Mouse (Mus musculus) hindbrain, embryonic 12.5 days (tissue): ENCODE results near the gene Gpn2. TPM values are rescaled to one million over a fixed set of nuclear protein-coding genes. Genes with fewer than 3 reads are reported as not detected.

Experiments used
- ATAC-seq: fragments of 200-750 bp; cut with Nextera tagmentation; 2 replicates; pipeline ENCODE4 v1.8.0; 2017; ENCODE audit warnings: moderate TSS enrichment; ENCODE audit not compliant: low FRiP score
- H3K27ac ChIP-seq: fragments of 300-500 bp; sonication (generic); 2 replicates; pipeline ENCODE4 v1.5.1; 2016; ENCODE audit warnings: mild to moderate bottlenecking
- H3K27me3 ChIP-seq: fragments of 300-500 bp; sonication (generic); 2 replicates; pipeline ENCODE4 v1.6.1; 2016; ENCODE audit warnings: mild to moderate bottlenecking
- H3K36me3 ChIP-seq: fragments of 300-500 bp; sonication (generic); 2 replicates; pipeline ENCODE4 v1.6.1; 2016; ENCODE audit warnings: mild to moderate bottlenecking
- H3K4me1 ChIP-seq: fragments of 300-500 bp; sonication (generic); 2 replicates; pipeline ENCODE4 v1.6.1; 2016
- H3K4me2 ChIP-seq: fragments of 300-500 bp; sonication (generic); replicated peaks from 2 replicates; pipeline ENCODE4 v1.6.1; 2016; ENCODE audit warnings: mild to moderate bottlenecking
- H3K4me3 ChIP-seq: fragments of 300-500 bp; sonication (generic); 2 replicates; pipeline ENCODE4 v1.5.1; 2016; ENCODE audit warnings: mild to moderate bottlenecking
- H3K9ac ChIP-seq: fragments of 300-500 bp; sonication (generic); 2 replicates; pipeline ENCODE4 v1.6.1; 2016; ENCODE audit warnings: mild to moderate bottlenecking, moderate library complexity
- H3K9me3 ChIP-seq: fragments of 300-500 bp; sonication (generic); replicated peaks from 2 replicates; pipeline ENCODE4 v1.6.1; 2016; ENCODE audit warnings: mild to moderate bottlenecking
- WGBS: fragments of 180-500 bp; shearing (Covaris S2); methylation state at CpG from one replicate; pipeline ENCODE4 v1.1.7; 2016; 5-methylcytosine and 5-hydroxymethylcytosine counted together
- polyA plus RNA-seq: library from polyadenylated mRNA; unstranded; fragments of >200 nt; fragmentation: Nextera tagmentation; extraction: Ambion mirVana; gene quantifications from 2 replicates; pipeline ENCODE4 v1.2.1, GENCODE M21; 2016

Gpn2 gene
- polyA plus RNA-seq, 1 experiment from 2014 or later, result 22.2 TPM

- no peak overlapping the region for H3K9ac ChIP-seq
- H3K36me3 ChIP-seq, result no peaks in the 10 kb centered on the region
- H3K9me3 ChIP-seq, result no peaks in the 10 kb centered on the region; the same call in 1 of the 2 replicates
- H3K27ac ChIP-seq, result no peak overlapping the region
- H3K4me1 ChIP-seq, result no peaks in the 10 kb centered on the region
- no peak overlapping the region for H3K4me2 ChIP-seq
- ATAC-seq, result no peak
- no peaks in the 10 kb centered on the region for H3K27me3 ChIP-seq
- H3K4me3 ChIP-seq, result no peak overlapping the region
- 78% methylated on average over 11 of the region's 11 CpGs for WGBS
Observed at GRCm38 (mm10) chr4:133563123-133563571, 21.0 kb upstream of the Gpn2 start.

DNA sequence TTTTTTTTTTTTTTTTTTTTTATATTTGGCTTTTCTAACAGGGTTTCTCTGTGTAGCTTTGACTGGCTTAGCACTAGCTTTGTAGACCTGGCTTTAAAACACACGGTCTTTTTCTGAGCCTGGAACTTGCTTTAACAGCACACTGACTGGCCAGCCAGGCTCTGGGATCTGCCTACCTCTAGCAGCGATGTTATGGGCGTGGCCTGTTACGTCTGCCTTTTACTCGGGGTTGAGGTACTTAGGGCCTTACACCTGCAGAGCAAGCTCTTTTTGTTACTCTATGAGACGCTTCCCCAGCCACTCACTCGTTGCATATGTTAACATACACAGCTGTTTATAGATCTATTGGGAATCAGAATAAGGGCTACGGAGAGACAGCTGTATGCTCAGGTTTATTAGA is 16.9 kb upstream of the Gpn2 start:
- Histone ChIP-seq H3K9me3 (no peaks in the 10 kb centered on the region; the same call in 1 of the 2 replicates), H3K27ac (no peak overlapping the region), H3K4me2 (no peak overlapping the region), H3K36me3 (no peaks in the 10 kb centered on the region), H3K4me1 (no peaks in the 10 kb centered on the region), H3K4me3 (no peak overlapping the region), H3K9ac (no peak overlapping the region), H3K27me3 (no peaks in the 10 kb centered on the region)
- no peak for ATAC-seq
- 29% methylated on average over 8 of the region's 8 CpGs for WGBS

- Histone ChIP-seq H3K27me3 (no peaks in the 10 kb centered on the region), H3K9me3 (no peaks in the 10 kb centered on the region; the same call in 1 of the 2 replicates), H3K4me1 (peaks cover 4% of the 10 kb centered on the region; the same call in 1 of the 2 replicates), H3K9ac (no peak overlapping the region), H3K4me2 (no peak overlapping the region), H3K27ac (no peak overlapping the region), H3K4me3 (no peak overlapping the region), H3K36me3 (no peaks in the 10 kb centered on the region)
- no peak for ATAC-seq
- WGBS, result 72% methylated on average over 10 of the region's 10 CpGs
Observed at GRCm38 (mm10) chr4:133569291-133570065, 14.7 kb upstream of the Gpn2 start.

- WGBS, result 60% methylated on average over 10 of the region's 10 CpGs
- Histone ChIP-seq H3K4me3 (no peak overlapping the region), H3K4me2 (no peak overlapping the region), H3K9me3 (no peaks in the 10 kb centered on the region), H3K27me3 (no peaks in the 10 kb centered on the region), H3K36me3 (no peaks in the 10 kb centered on the region), H3K27ac (no peak overlapping the region), H3K4me1 (peaks cover 4% of the 10 kb centered on the region; the same call in 1 of the 2 replicates), H3K9ac (no peak overlapping the region)
- no peak for ATAC-seq
Observed at GRCm38 (mm10) chr4:133570066-133570466, 14.1 kb upstream of the Gpn2 start.

DNA sequence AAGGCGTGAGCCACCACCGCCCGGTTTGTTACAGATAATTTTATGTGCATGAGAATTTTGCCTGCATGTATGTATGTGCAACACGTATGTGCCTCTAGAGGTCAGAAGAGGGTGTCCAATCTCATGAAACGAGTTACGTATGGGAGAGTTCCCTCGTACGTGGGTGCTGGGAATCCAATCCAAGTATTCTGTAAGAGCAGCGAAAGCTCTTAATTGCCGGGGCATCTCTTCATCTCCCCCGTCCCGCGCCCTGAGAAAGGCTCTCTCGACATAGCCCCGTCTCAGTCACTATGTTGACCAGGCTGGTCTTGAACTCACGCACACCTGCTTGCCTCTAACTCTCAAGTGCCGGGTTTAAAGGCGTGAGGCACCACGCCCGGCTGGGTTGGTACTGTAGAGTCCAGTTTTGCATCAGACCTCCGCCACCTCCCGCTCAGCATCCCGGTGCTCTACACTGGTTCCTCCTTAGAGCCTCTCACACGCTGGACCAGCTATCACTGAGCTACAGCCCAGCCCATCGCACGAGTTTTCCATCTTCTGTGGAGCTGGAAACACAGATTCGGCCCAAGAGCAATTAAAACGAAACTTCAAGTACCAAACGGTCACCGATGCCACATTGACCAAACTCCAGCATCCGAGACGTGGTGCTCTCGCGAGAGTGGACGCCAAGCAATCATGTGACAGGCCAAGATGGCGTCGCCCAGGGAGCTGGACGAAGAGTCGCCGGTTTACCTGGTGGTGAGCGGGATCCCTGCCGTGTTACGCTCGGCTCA is 9.9 kb upstream of the Gpn2 start, which contains the start of gene Gpatch3:
TSS of gene Gpatch3 (plus strand) at position 676 of the 773 bp plus-strand sequence.
- H3K9ac ChIP-seq, result peak within 1 kb of the TSS; percentile 90
- peak; percentile 90 for ATAC-seq
- peak within 1 kb of the TSS; percentile 100 for H3K4me3 ChIP-seq
- peaks cover 12% of the 10 kb centered on the region for H3K4me1 ChIP-seq
- H3K27ac ChIP-seq, result peak within 1 kb of the TSS; percentile 87
- 7% methylated on average over 44 of the region's 44 CpGs for WGBS
- peaks cover 15% of the 10 kb centered on the region for H3K36me3 ChIP-seq
- H3K9me3 ChIP-seq, result no peaks in the 10 kb centered on the region
- no peaks in the 10 kb centered on the region for H3K27me3 ChIP-seq
- peak within 1 kb of the TSS; percentile 83 for H3K4me2 ChIP-seq

- Histone ChIP-seq H3K27me3 (no peaks in the 10 kb centered on the region), H3K36me3 (peaks cover 21% of the 10 kb centered on the region), H3K4me1 (peaks cover 12% of the 10 kb centered on the region), H3K4me3 (peak overlapping the region; percentile 100), H3K27ac (peak overlapping the region; percentile 87; the same call in 1 of the 2 replicates), H3K9me3 (no peaks in the 10 kb centered on the region), H3K9ac (peak overlapping the region; percentile 90), H3K4me2 (peak overlapping the region; percentile 83)
- no peak; the same call in none of the 2 replicates for ATAC-seq
- WGBS, result under 1% methylated on average over 38 of the region's 41 CpGs
Observed at GRCm38 (mm10) chr4:133574843-133575202, 9.3 kb upstream of the Gpn2 start.

- Histone ChIP-seq H3K4me3 (no peak overlapping the region), H3K27me3 (no peaks in the 10 kb centered on the region), H3K4me2 (no peak overlapping the region), H3K27ac (no peak overlapping the region), H3K36me3 (peaks cover 36% of the 10 kb centered on the region), H3K4me1 (peaks cover 12% of the 10 kb centered on the region), H3K9me3 (no peaks in the 10 kb centered on the region), H3K9ac (no peak overlapping the region)
- ATAC-seq, result no peak
- 64% methylated on average over 12 of the region's 12 CpGs for WGBS
Observed at GRCm38 (mm10) chr4:133577983-133578382, 6.2 kb upstream of the Gpn2 start.

DNA sequence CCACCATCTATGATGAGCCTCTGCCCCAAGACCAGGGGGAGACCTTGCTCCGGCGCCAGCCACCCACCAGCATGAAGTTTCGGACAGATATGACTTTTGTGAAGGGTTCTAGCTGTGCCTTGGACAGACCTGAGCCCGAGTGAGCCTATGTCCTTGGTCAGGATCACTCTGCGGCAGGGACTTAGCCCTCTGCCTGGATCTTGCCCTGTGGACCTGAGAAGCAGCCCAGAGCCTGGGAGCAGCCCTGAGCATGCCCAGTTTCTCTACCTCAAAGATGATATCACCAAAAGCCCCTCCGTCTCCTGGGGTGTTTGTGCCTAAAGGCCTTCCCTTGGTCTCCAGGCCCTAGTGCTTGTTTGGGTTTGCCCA is 488 bp upstream of the Gpn2 start:
- Histone ChIP-seq H3K27me3 (no peaks in the 10 kb centered on the region), H3K4me3 (peak overlapping the region; percentile 96), H3K4me1 (peaks cover 13% of the 10 kb centered on the region), H3K9me3 (no peaks in the 10 kb centered on the region), H3K4me2 (peak overlapping the region; percentile 100), H3K36me3 (peaks cover 53% of the 10 kb centered on the region), H3K9ac (peak overlapping the region; percentile 88), H3K27ac (peak overlapping the region; percentile 79)
- 0 out of 2 replicates have a peak, but pooled peaks have one; percentile 19 for ATAC-seq
- WGBS, result 64% methylated on average over 6 of the region's 6 CpGs

- Histone ChIP-seq H3K9ac (no peak overlapping the region), H3K4me1 (no peaks in the 10 kb centered on the region; the same call in 1 of the 2 replicates), H3K4me2 (no peak overlapping the region), H3K9me3 (no peaks in the 10 kb centered on the region), H3K27me3 (0 out of 2 replicates have a peak, but pooled peaks cover 8% of the 10 kb centered on the region), H3K36me3 (peaks cover 41% of the 10 kb centered on the region), H3K27ac (no peak overlapping the region), H3K4me3 (no peak overlapping the region)
- 34% methylated on average over 7 of the region's 7 CpGs for WGBS
- ATAC-seq, result no peak
Observed at GRCm38 (mm10) chr4:133592570-133592969, 8.4 kb downstream of the Gpn2 start.

DNA sequence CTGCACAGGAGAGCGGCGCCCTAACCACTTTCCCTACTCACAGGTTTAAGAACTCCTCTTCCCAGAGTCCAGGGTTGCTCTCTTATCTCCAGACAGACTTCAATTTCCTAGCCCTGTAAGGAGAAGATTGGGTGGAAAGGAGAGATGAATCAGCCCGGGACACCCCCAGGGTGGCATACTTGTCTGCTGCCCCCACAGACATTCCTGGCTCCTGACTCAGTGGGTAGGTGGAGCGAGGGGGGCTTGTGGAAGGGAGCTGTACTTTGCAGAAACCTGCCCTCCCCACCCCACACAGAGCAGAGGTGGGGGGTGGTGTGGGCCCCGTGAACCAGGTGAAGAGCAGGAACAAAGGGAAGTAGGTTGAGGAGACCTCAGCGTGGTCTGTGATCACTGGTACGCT is 11.4 kb downstream of the Gpn2 start:
- H3K27me3 ChIP-seq, result peaks cover 37% of the 10 kb centered on the region
- H3K27ac ChIP-seq, result no peak overlapping the region
- peaks cover 11% of the 10 kb centered on the region for H3K4me1 ChIP-seq
- H3K36me3 ChIP-seq, result peaks cover 13% of the 10 kb centered on the region
- H3K4me2 ChIP-seq, result no peak overlapping the region
- peak overlapping the region; percentile 8; the same call in 1 of the 2 replicates for H3K9ac ChIP-seq
- 66% methylated on average over 7 of the region's 7 CpGs for WGBS
- H3K4me3 ChIP-seq, result no peak overlapping the region
- no peak for ATAC-seq
- no peaks in the 10 kb centered on the region for H3K9me3 ChIP-seq

DNA sequence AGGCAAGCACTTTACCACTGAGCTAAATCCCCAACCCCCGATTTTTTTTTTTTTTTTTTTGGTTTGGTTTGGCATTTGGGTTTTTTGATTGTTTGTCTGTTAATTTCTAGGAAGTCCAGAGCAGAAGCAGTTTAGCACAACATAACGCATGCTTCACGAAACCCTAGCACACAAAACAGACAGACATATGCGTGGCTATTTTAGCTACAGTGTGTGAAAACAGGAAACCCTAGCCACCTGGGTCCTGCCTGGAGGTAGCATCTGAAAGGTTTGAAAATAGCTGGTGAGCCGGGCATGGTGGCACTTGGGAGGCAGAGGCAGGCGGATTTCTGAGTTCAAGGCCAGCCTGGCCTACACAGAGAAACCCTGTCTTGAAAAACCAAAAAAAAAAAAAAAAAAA is 11.9 kb downstream of the Gpn2 start:
- H3K9ac ChIP-seq, result no peak overlapping the region
- no peak overlapping the region for H3K4me2 ChIP-seq
- H3K36me3 ChIP-seq, result peaks cover 8% of the 10 kb centered on the region
- ATAC-seq, result no peak
- 79% methylated on average over 6 of the region's 6 CpGs for WGBS
- peaks cover 11% of the 10 kb centered on the region for H3K4me1 ChIP-seq
- H3K9me3 ChIP-seq, result no peaks in the 10 kb centered on the region
- no peak overlapping the region for H3K27ac ChIP-seq
- H3K27me3 ChIP-seq, result peaks cover 43% of the 10 kb centered on the region
- H3K4me3 ChIP-seq, result no peak overlapping the region

DNA sequence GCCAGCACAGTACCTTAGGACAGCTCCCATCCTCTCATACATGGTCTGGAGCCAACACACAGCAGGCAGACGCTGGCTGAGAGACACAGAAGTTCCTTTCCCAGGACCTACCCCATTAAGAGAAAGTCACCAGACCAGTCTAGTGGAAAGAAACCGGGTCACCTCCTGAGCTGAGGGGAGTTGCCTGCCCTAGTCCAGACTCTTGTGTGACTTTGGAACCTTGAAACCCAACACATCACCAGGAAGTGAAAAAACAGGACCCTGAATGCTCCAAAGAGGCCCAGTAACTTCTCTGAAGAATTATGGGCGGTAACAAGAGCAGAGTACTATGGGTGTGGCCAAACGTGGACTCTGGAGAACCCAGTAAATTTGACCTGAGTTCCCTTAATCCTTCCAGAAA is 14.5 kb downstream of the Gpn2 start:
- WGBS, result 49% methylated on average over 4 of the region's 4 CpGs
- no peak overlapping the region for H3K9ac ChIP-seq
- H3K27ac ChIP-seq, result no peak overlapping the region
- peaks cover 17% of the 10 kb centered on the region for H3K4me1 ChIP-seq
- no peak overlapping the region for H3K4me3 ChIP-seq
- H3K36me3 ChIP-seq, result peaks cover 4% of the 10 kb centered on the region
- peaks cover 65% of the 10 kb centered on the region for H3K27me3 ChIP-seq
- ATAC-seq, result no peak
- no peak overlapping the region for H3K4me2 ChIP-seq
- no peaks in the 10 kb centered on the region for H3K9me3 ChIP-seq
